Mouse (Mus musculus) thymus, adult 2 months (tissue): Measurements from ENCODE around the gene Cdh15.

Experiments used
- CTCF ChIP-seq: fragments of 200-500 bp; IDR thresholded peaks from 2 replicates; pipeline ENCODE4 v1.5.1; 2012; ENCODE audit warnings: mild to moderate bottlenecking, control low read depth, low read length, moderate library complexity, borderline replicate concordance; ENCODE audit not compliant: control insufficient read depth, poor library complexity, insufficient read depth; ENCODE audit errors: extremely low read depth
- POLR2A ChIP-seq: fragments of 200-500 bp; IDR thresholded peaks from 2 replicates; pipeline ENCODE4 v1.6.1; 2012; ENCODE audit warnings: mild to moderate bottlenecking, low read length, control low read depth, moderate library complexity; ENCODE audit not compliant: control insufficient read depth, poor library complexity, insufficient read depth; ENCODE audit errors: extremely low read depth

- TF ChIP-seq POLR2A (no peak), CTCF (no peak)
These were observed 42.4 kb upstream of the Cdh15 start for GRCm38 (mm10) chr8:122805349-122805748.
